Mouse (Mus musculus): Measurements from ENCODE around the gene Heatr5b.

GRCm38 (mm10) chr17:78702988-78703387 is 132.2 kb downstream of the Heatr5b start:
- TF ChIP-seq CTCF (IDR thresholded peaks at IDR 0.05; ENCODE audit: low read depth, low read length) (no peak), POLR2A (IDR thresholded peaks at IDR 0.05; ENCODE audit: extremely low read depth, insufficient read depth, low read length) (no peak)

Measured in liver, adult 2 months (tissue).